Mouse (Mus musculus) limb, embryonic 14.5 days (tissue): ENCODE data around the gene Tnfsf12. TPM values are rescaled to one million over a fixed set of nuclear protein-coding genes. Genes with fewer than 3 reads are reported as not detected.

ENCODE experiments used
- ATAC-seq: fragments of 200-750 bp; cut with Nextera tagmentation; 2 replicates; pipeline ENCODE4 v1.8.0; 2017; ENCODE audit warnings: low read depth, moderate number of reproducible peaks, moderate TSS enrichment; ENCODE audit not compliant: low FRiP score
- DNase-seq: peaks from one replicate; pipeline ENCODE4 v3.0.0-alpha.2; 2015; ENCODE audit warnings: low spot score
- H3K27ac ChIP-seq: fragments of 300-500 bp; sonication (generic); replicated peaks from 2 replicates; pipeline ENCODE4 v1.5.1; 2014; ENCODE audit warnings: low read depth, mild to moderate bottlenecking, low read length, moderate library complexity, mixed read lengths
- H3K27me3 ChIP-seq: fragments of 300-500 bp; sonication (generic); 2 replicates; pipeline ENCODE4 v1.6.1; 2014; ENCODE audit warnings: low read length, mixed read lengths; ENCODE audit not compliant: control insufficient read depth, insufficient read depth
- H3K36me3 ChIP-seq: fragments of 300-500 bp; sonication (generic); 2 replicates; pipeline ENCODE4 v1.6.1; 2014; ENCODE audit warnings: mild to moderate bottlenecking, low read length, moderate library complexity, mixed read lengths; ENCODE audit not compliant: control insufficient read depth, insufficient read depth
- H3K4me1 ChIP-seq: fragments of 300-500 bp; sonication (generic); 2 replicates; pipeline ENCODE4 v1.6.1; 2014; ENCODE audit warnings: antibody characterized with exemption, low read length, mixed read lengths; ENCODE audit not compliant: control insufficient read depth, insufficient read depth
- H3K4me2 ChIP-seq: fragments of 300-500 bp; sonication (generic); replicated peaks from 2 replicates; pipeline ENCODE4 v1.6.1; 2014; ENCODE audit warnings: low read depth, mild to moderate bottlenecking, low read length, moderate library complexity; ENCODE audit not compliant: severe bottlenecking
- H3K4me3 ChIP-seq: fragments of 300-500 bp; sonication (generic); replicated peaks from 2 replicates; pipeline ENCODE4 v1.5.1; 2014; ENCODE audit warnings: low read length
- H3K9ac ChIP-seq: fragments of 300-500 bp; sonication (generic); 2 replicates; pipeline ENCODE4 v1.6.1; 2014; ENCODE audit warnings: mild to moderate bottlenecking, low read depth, low read length, moderate library complexity; ENCODE audit not compliant: severe bottlenecking
- H3K9me3 ChIP-seq: fragments of 300-500 bp; sonication (generic); 2 replicates; pipeline ENCODE4 v1.6.1; 2016; ENCODE audit warnings: low read length; ENCODE audit not compliant: control insufficient read depth
- POLR2A ChIP-seq: fragments of 200-500 bp; IDR thresholded peaks from 2 replicates; pipeline ENCODE4 v1.8.0; 2012; ENCODE audit warnings: inconsistent platforms, mild to moderate bottlenecking, moderate library complexity, borderline replicate concordance; ENCODE audit not compliant: insufficient read depth, insufficient read length; ENCODE audit errors: extremely low read depth
- WGBS: fragments of 180-500 bp; shearing (Covaris S2); extraction: QIAGEN DNeasy Blood & Tissue Kit; methylation state at CpG from one replicate; pipeline ENCODE4 v1.1.7; 2014; 5-methylcytosine and 5-hydroxymethylcytosine counted together
- polyA plus RNA-seq, 2 experiments: library from polyadenylated mRNA; depleted of rRNA in 1 of 2; stranded (reverse) in 1 of 2; unstranded in 1 of 2; fragments of >200 nt; fragmentation: Nextera tagmentation in 1 of 2; extraction: Ambion mirVana in 1 of 2; gene quantifications; 2 replicates each; pipeline versions ENCODE4 v1.2.1 to v1.2.3; 2012 to 2014

Gene Tnfsf12
- polyA plus RNA-seq, 2 experiments: 13.7 to 22.9 TPM

DNA sequence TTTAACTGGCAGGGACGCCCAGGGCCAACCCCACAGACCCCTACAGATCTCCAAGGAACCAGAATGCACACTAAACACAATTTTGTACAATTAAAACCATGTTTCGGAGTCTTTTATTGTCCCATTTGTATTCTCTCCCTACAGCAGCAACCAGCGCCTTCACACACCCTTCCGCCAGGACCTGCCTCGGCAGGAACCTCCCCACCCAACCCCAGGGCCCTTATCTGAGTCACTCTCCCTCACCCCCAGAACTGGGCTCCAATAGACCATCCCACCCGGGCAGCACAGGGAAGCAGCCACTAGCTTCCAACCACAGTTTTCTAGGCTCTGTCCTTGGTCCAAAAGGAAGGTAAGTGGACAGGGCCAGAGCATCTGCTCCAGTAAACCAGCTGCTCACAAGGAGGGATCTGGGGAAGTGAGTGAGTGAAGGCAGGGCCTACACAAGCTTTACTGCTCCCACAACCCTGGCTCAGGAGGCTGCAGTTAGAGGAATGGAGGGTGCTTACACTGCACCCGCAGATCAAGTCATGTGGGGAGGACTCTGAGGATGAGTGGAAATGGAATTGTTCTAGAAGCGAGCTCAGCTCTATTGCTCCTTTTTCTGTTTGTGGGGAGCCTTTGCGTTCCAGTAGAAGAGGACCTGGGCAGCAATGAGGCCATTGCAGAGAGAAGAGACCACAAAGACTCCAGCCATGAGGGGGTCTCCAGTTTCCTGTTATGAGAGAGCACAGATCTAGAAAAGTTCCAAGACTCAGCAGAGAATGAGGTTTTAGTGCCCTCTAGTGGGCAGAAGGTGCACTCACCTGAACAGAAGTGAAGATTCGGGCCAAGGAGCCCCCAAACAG, 38.8 kb downstream of the Tnfsf12 start:
- H3K27me3 ChIP-seq: no peaks in the 10 kb centered on the region
- no peak overlapping the region for H3K9ac ChIP-seq
- H3K4me3 ChIP-seq: no peak overlapping the region
- no peak overlapping the region for H3K4me2 ChIP-seq
- H3K9me3 ChIP-seq: no peaks in the 10 kb centered on the region
- TF ChIP-seq POLR2A: no peak
- ATAC-seq (no peak), DNase-seq (peak; percentile 77)
- 68% methylated on average over 10 of the region's 10 CpGs for WGBS
- peaks cover 15% of the 10 kb centered on the region for H3K4me1 ChIP-seq
- H3K27ac ChIP-seq: no peak overlapping the region
- H3K36me3 ChIP-seq: peaks cover 73% of the 10 kb centered on the region

- no peaks in the 10 kb centered on the region for H3K27me3 ChIP-seq
- WGBS: 62% methylated on average over 5 of the region's 5 CpGs
- H3K4me2 ChIP-seq: peak overlapping the region; percentile 7; the same call in 1 of the 2 replicates
- DNase-seq (no peak), ATAC-seq (no peak)
- TF ChIP-seq POLR2A: no peak
- no peak overlapping the region for H3K4me3 ChIP-seq
- peaks cover 12% of the 10 kb centered on the region for H3K4me1 ChIP-seq
- no peak overlapping the region for H3K27ac ChIP-seq
- peaks cover 81% of the 10 kb centered on the region for H3K36me3 ChIP-seq
- H3K9me3 ChIP-seq: no peaks in the 10 kb centered on the region
- peak overlapping the region; percentile 38; the same call in 1 of the 2 replicates for H3K9ac ChIP-seq
Measured at GRCm38 (mm10) chr11:69656065-69656455, 39.6 kb downstream of the Tnfsf12 start.

GRCm38 (mm10) chr11:69655264-69656064, 40.2 kb downstream of the Tnfsf12 start, which contains the start of gene Sox15:
Gene Sox15, plus strand, starts transcription at chr11:69655314.
- no peak for TF ChIP-seq POLR2A
- 19% methylated on average over 34 of the region's 34 CpGs for WGBS
- Histone ChIP-seq H3K27ac (peak within 1 kb of the TSS; percentile 15), H3K27me3 (no peaks in the 10 kb centered on the region), H3K4me3 (0 out of 2 replicates have a peak within 1 kb of the TSS, but pooled peaks have one; percentile 4), H3K9me3 (no peaks in the 10 kb centered on the region), H3K4me2 (peak within 1 kb of the TSS; percentile 7; the same call in 1 of the 2 replicates), H3K36me3 (peaks cover 86% of the 10 kb centered on the region), H3K9ac (peak within 1 kb of the TSS; percentile 38), H3K4me1 (peaks cover 12% of the 10 kb centered on the region)
- ATAC-seq: peak; percentile 62; the same call in 1 of the 2 replicates
- peak; percentile 78 for DNase-seq

GRCm38 (mm10) chr11:69654760-69655159, 40.9 kb downstream of the Tnfsf12 start:
- no peak for TF ChIP-seq POLR2A
- ATAC-seq: no peak
- no peak overlapping the region for H3K4me3 ChIP-seq
- H3K9me3 ChIP-seq: no peaks in the 10 kb centered on the region
- H3K4me1 ChIP-seq: peaks cover 12% of the 10 kb centered on the region
- 23% methylated on average over 9 of the region's 9 CpGs for WGBS
- H3K27ac ChIP-seq: peak overlapping the region; percentile 15
- peak overlapping the region; percentile 38; the same call in 1 of the 2 replicates for H3K9ac ChIP-seq
- no peak overlapping the region for H3K4me2 ChIP-seq
- no peak for DNase-seq
- H3K36me3 ChIP-seq: peaks cover 87% of the 10 kb centered on the region
- H3K27me3 ChIP-seq: no peaks in the 10 kb centered on the region

- H3K27me3 ChIP-seq: no peaks in the 10 kb centered on the region
- ATAC-seq (no peak), DNase-seq (no peak)
- no peak overlapping the region for H3K9ac ChIP-seq
- TF ChIP-seq POLR2A: no peak
- no peak overlapping the region for H3K4me3 ChIP-seq
- no peaks in the 10 kb centered on the region for H3K9me3 ChIP-seq
- H3K36me3 ChIP-seq: peaks cover 90% of the 10 kb centered on the region
- no peak overlapping the region for H3K4me2 ChIP-seq
- no peak overlapping the region for H3K27ac ChIP-seq
- H3K4me1 ChIP-seq: peaks cover 12% of the 10 kb centered on the region
- 72% methylated on average over 5 of the region's 5 CpGs for WGBS
Measured at GRCm38 (mm10) chr11:69653399-69653798, 42.2 kb downstream of the Tnfsf12 start.
